Mouse (Mus musculus): ENCODE results near the gene Mtch1.
"Not testable (repeated sequence)": the region's sequence is repeated elsewhere in the genome, so short reads cannot be mapped to it uniquely, and the experiment has no call there.

The Mtch1 gene

GRCm38 (mm10) chr17:29347645-29348256 lies at the start of gene Mtch1:
Gene Mtch1 (minus strand): TSS chr17:29347934.
- DNase-seq (ENCODE audit: low spot score in 2 of 2), result peak; percentile 99

- DNase-seq (ENCODE audit: low spot score in 2 of 2), result peak; percentile 81 to 85
Observed at GRCm38 (mm10) chr17:29396821-29397242, 49.1 kb upstream of the Mtch1 start.

DNA sequence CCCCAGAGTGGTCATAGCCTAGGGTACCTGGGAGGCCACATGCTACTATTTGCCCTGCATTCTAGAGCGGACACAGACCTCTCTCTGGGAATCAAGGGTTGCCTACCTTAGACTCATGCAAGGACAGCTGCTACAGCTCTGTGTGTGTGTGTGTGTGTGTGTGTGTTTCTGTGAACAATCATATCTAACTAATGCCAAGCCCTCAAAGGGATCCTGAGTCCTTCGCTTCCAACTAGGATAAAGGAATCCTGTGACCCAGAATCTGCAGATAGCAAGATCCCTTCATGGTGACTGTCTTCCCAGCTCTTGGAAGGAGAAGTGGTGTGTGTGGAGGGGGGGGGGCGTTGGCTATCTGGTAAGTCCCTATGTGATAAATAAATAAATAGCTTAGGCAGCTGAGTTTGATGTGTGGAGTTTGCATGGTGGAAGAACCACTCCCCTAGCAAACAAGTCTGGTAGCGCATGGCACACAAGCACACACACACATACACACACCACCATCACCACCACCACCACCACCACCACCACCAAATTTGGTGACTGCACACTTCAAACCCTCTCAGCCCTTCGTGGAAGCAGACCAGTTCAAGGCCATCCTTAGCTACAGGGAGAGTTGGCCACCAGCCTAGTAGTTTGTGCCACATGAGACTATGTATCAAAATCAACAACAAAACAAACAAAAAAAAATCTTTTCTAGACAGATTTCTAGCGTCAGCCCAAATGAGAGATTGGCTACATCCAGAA lies 48.5 kb upstream of the Mtch1 start:
- peak in 1 of 2 experiments; percentile 21 for DNase-seq (ENCODE audit: low spot score in 2 of 2)

DNA sequence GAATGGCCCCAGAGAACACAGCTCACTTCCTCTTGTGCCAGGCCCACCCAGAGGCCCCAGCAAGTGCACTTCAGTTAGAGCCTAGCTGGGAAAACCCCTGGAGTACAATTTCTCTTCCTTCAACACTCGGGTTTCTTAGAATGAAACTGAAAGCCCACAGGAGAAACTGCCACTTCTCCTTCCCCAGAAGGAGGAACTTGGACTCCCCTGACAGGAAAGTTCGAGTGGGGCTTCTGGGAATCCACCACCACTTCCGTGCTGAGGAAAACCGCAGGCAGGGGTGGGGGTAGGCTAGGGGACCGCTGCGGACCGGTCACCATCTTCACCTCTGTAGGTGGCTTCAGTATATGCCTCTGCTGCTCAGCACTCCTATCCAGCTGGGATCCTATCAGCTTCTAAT lies 47.6 kb upstream of the Mtch1 start:
- DNase-seq (ENCODE audit: low spot score in 2 of 2), result peak; percentile 88 to 89

- DNase-seq (ENCODE audit: low spot score in 2 of 2), result not testable (repeated sequence)
Observed at GRCm38 (mm10) chr17:29394761-29395160, 47.0 kb upstream of the Mtch1 start.

GRCm38 (mm10) chr17:29394106-29394760 lies 46.5 kb upstream of the Mtch1 start:
- DNase-seq (ENCODE audit: low spot score in 2 of 2), result peak; percentile 91 to 92

- DNase-seq (ENCODE audit: low spot score in 2 of 2), result peak; percentile 90 to 95
Observed at GRCm38 (mm10) chr17:29393335-29394089, 45.8 kb upstream of the Mtch1 start.

GRCm38 (mm10) chr17:29391280-29391679 lies 43.5 kb upstream of the Mtch1 start:
- DNase-seq (ENCODE audit: low spot score in 2 of 2), result no peak

DNA sequence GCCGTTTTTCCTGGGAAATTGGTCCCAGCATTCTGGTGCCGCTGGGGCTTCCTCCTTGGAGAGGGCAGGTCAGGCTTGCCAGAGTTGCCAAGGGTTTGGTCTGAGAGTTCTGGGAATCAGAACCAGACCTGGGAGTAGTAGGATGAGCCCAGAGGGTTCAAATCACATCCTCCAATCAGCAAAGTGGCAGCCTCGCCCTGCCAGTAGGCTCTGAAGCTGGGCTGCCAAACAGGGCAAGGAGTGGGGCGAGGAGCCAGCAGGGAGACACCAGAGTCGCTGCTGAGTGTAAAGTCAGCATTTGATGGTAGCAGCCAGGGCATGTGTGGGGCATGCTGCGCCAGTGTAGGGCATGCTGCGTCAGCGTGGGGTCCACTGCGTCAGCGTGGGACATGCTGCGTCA lies 41.2 kb upstream of the Mtch1 start:
- DNase-seq (ENCODE audit: low spot score in 2 of 2), result no peak

DNA sequence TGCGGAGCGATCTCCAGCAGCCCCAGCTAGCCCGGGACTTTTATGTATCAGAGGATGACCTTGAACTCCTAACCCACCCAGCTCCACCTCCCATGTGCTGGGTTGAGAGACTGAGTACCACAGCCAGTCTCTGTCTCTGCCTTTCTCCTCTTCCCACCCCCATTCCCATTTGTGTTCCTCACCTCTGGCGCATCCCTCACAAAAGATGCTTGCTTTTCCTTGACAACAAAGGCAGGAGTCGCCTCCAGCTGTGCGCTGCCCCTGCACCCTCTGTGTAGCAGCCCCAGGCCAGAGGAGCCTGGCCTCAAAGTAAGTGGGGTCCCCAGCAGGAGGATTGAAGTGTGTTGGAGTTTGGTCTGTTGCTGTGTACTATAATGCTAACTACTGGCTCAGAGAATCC lies 38.0 kb upstream of the Mtch1 start:
- DNase-seq (ENCODE audit: low spot score in 2 of 2), result no peak

- no peak for DNase-seq (ENCODE audit: low spot score in 2 of 2)
Observed at GRCm38 (mm10) chr17:29384850-29385438, 37.2 kb upstream of the Mtch1 start.

- DNase-seq (ENCODE audit: low spot score in 2 of 2), result no peak
Observed at GRCm38 (mm10) chr17:29383923-29384322, 36.2 kb upstream of the Mtch1 start.

DNA sequence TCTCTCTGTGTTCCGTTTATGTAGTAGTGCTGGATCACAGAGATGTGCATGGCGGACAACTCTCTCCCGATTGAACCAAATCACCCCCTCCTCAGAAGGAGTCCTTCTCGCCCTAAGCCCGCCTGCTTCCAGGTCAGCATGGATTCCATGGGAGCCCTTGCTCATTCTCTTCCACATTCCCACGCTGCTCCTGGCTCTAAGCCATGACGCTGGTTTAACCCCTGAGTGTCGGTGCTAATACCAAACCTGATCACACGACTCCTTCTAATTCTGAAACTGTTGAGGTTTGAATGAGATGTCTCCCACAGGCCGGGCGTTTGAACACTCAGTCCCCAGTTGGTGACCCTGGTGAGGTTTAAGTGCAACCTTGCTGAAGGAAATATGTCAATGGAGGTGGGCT lies 34.7 kb upstream of the Mtch1 start:
- DNase-seq (ENCODE audit: low spot score in 2 of 2), result no peak

DNA sequence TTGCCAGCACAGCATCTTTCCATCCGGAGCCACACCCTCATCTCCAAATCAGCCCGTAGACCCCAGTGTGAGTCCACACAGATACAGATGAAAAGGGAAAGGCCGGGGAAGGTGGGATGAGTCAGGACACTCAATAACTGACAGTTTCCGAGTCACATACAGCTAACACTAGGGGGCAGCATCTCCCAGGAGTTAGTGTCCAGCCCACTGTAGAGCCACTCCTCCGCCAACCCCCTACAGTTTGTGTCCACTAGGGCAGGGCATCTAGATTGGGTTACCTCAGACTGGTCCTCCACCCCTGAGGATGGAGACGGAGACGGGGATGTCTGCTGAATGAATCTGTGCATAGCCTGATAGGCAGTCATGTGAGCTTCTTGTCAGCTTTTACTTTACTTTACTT lies 33.7 kb upstream of the Mtch1 start:
- peak; percentile 81 to 83 for DNase-seq (ENCODE audit: low spot score in 2 of 2)

DNA sequence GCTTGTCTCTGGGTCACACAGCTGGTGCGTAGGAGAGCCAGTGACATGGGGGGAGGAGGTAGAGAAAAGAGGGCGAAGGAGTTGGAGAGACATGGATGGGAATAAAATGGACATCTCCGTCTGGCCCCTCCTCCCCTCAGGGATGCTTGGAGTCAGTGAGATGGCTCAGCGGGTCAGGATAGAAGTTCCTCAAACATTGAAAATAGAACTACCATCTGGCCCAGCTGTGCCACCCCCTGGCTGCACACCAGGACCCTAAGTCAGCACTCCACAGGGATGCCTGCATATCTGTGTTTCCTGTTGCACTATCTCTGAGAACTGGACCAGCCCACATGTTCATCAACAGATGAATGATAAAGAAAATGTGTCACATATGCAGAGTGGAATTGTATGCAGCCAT lies 32.5 kb upstream of the Mtch1 start:
- DNase-seq (ENCODE audit: low spot score in 2 of 2), result no peak

- no peak for DNase-seq (ENCODE audit: low spot score in 2 of 2)
Observed at GRCm38 (mm10) chr17:29378056-29378455, 30.3 kb upstream of the Mtch1 start.

- DNase-seq (ENCODE audit: low spot score in 2 of 2), result no peak
Observed at GRCm38 (mm10) chr17:29375871-29376270, 28.1 kb upstream of the Mtch1 start.

GRCm38 (mm10) chr17:29370984-29371723 lies 23.4 kb upstream of the Mtch1 start:
- DNase-seq (ENCODE audit: low spot score in 2 of 2), result peak; percentile 86 to 92

DNA sequence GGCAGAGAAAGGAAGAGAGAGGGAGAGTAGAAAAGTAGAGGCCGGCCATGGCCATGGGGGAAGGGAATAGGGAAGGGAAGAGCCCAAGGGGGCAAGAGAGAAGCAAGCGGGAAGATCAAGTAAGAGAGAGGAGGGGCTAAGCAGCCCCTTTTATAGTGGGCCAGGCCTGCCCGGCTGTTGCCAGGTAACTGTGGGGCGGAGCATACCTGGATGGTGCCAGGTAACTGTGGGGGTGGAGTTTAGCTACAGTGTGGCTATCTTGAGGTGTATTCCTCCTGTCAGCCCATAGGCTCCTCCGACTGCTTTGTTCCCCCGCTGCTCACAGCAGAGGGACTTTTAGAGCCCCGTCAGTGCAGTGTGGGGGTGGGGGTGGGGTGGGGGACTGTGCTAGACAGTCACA lies 21.0 kb upstream of the Mtch1 start:
- no peak for DNase-seq (ENCODE audit: low spot score in 2 of 2)

GRCm38 (mm10) chr17:29365105-29365621 lies 17.4 kb upstream of the Mtch1 start:
- peak in 1 of 2 experiments; percentile 32 for DNase-seq (ENCODE audit: low spot score in 2 of 2)

- DNase-seq (ENCODE audit: low spot score in 2 of 2), result no peak
Observed at GRCm38 (mm10) chr17:29363109-29363508, 15.4 kb upstream of the Mtch1 start.

Measured in natural killer cell, adult 2 months (primary cell).